Mouse (Mus musculus) 3T3-L1 (cell line): ENCODE measurements at regions not wholly inside any gene's neighbourhood (a gene's known extent, or its start where the extent isn't known, plus 50 kb on each side); places are given as distances from the start of the nearest gene placed in this dataset.

Source experiments
- DNase-seq: peaks from one replicate; pipeline ENCODE4 v3.0.0-alpha.2; 2015; ENCODE audit warnings: low read depth, low spot score

- DNase-seq = peak; percentile 64
Observed at GRCm38 (mm10) chr8:66568861-66569260, 57.3 kb downstream of the Tktl2 start.

DNA sequence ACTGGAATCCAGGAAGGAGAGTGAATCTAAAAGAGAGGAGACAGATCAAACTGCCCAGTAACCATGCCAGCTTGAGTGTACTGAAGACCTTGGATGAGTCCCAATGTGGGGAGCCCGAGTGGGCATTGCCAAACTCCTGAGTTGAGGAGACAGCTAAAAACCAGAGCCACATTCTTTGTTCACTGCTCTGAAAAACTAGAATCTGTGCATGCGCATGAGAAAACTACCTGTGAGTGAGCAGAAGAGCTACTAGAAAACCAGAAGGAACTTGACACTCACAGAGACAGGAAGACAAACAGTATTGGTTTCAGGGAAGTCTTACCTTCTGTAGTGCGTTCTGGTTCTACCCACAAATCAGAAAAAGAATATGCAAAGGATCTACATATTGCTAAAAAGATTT, 74.6 kb downstream of the Tktl2 start:
- DNase-seq = peak; percentile 26

- DNase-seq = peak; percentile 58
Observed at GRCm38 (mm10) chr8:66586850-66587249, 75.3 kb downstream of the Tktl2 start.

GRCm38 (mm10) chr8:66587272-66587671, 75.7 kb downstream of the Tktl2 start:
- peak; percentile 41 for DNase-seq

DNA sequence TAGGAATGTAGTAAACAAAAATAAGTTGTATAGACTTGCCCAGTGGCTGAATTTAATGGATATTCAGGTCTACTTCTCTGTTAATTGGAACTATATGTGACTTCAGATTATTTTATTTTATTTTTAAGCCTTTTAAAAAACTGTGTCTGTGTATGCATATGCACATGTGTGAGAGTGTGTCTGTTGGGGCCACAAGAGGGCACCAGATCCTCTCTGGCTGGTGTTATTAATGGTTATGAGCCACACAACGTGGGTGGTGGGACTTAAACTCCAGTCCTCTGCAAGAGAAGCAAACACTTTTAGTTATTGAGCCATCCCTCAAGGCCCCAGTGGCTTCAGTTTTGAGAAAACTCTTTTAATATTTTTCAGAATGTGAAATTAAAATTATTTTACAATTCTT, 77.9 kb downstream of the Tktl2 start:
- peak; percentile 23 for DNase-seq

DNA sequence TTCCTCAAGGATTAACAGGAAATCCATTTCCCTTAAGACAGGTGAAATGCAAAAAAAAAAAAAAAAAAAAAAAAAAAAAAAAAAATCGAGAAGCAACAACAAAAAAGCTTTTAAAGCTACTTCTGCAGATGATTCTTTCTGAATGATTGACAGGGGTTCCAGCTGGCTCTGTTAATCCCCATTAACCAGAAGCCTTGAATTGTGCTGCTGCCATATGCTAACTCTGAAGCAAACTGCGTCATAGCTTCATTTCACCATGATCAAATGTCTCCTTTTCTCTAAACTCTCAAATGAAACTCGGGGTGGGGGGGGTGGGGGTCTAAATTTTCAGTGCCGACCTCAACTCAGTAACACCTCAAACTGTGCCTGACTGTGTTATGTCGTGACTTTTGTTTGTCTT, 80.7 kb downstream of the Npy5r start:
- no peak for DNase-seq

GRCm38 (mm10) chr8:66623361-66623760, 64.6 kb downstream of the Npy5r start:
- DNase-seq = peak; percentile 42

DNA sequence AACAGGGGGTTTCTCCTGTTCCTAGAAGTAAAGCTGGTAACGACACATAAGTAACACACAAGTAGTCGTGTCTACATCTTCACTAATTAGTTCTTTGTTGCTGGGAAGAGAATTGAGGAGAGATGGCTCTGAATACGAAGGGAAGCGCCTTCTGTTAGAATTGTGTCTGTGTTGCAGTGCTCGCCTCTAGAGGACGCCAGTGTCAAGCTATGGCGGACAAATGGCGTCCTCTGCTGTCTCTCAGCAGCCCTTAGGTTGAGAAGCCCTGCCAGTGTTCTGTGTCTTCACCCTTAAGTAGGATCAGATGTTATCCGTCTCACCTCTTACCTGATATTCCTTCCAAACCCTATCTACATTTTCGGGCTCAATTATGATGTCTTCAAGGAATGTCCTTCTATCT, 64.1 kb downstream of the Npy5r start:
- no peak for DNase-seq
